Mouse (Mus musculus): Measurements from ENCODE around the gene BC048562. TPM values are rescaled to one million over a fixed set of nuclear protein-coding genes. Genes with fewer than 3 reads are reported as not detected.

The BC048562 gene
- polyA plus RNA-seq, 1 experiment from 2014 or later: not detected

DNA sequence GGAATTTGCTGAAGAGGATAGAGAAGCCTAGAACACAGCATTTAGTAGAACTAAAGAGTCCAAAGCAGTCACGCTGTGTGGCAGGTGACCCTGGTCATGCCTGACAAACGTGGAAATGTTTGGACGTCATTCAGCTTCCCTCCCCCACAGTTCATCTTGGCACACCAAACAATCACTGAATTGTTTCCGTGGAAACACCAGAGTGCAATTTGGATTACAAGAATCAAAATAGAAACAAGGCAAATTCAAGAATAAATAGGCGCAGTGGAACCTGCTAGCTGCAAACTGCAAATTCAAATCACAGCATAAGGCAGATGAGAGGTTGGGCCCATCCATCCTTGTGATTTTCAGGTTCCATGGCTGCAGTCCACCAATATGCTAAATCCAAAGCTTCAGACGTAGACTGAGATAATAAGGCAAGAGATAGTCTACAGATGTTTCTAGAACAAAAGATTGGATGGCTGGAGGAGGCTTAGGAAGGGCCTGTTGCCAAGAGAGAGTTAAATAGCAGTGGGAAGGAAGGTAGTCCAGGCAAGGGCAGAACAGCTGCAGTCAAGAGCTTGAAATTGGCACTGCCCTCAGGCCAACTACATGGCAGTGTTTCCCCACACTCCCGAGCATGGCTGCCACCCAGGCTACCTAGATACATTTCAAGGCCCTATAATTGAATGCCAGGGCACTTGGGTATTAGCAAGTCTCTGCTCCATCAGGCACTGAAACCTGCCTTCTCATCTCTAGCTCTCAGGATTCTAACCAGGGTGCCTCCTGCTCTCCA is 34.9 kb upstream of the BC048562 start:
- H3K4me2 ChIP-seq (ENCODE audit: low read depth, low read length): no peak overlapping the region
- H3K27me3 ChIP-seq (ENCODE audit: control insufficient read depth, insufficient read depth, low read length): no peaks in the 10 kb centered on the region
- H3K27ac ChIP-seq (replicated peaks; ENCODE audit: low read depth, low read length): no peak overlapping the region
- no peaks in the 10 kb centered on the region for H3K4me1 ChIP-seq (ENCODE audit: control insufficient read depth, insufficient read depth, low read length)
- H3K4me3 ChIP-seq (ENCODE audit: low read depth, low read length): no peak overlapping the region
- H3K9me3 ChIP-seq (replicated peaks; ENCODE audit: control insufficient read depth, low read length): no peaks in the 10 kb centered on the region
- 65% methylated on average over 7 of the region's 7 CpGs for WGBS
- ATAC-seq (replicated peaks; ENCODE audit: insufficient number of reproducible peaks, low FRiP score, low TSS enrichment, low read depth) (no peak), DNase-seq (ENCODE audit: low spot score) (no peak)
- H3K36me3 ChIP-seq (replicated peaks; ENCODE audit: control insufficient read depth, insufficient read depth, low read depth, low read length): no peaks in the 10 kb centered on the region
- no peak overlapping the region for H3K9ac ChIP-seq (replicated peaks; ENCODE audit: low read length)

DNA sequence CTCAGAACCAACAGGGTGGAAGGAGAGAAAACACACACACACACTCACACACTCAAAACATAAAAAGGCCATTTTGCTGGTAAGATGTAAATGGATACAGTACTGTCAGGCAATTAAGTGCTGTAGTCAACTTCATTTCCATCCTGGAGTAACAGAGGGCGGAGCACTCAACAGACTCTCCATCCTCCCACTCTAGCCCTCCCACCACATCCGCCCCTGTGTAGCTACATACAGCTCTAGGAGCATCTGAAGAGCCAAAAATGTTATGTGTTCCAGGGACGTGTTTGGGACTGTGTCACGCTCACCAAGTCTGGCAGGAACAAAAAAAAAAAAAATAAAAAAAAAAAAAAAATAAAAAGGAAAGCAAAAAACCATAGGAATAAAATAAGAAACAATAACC is 33.2 kb upstream of the BC048562 start:
- no peak for DNase-seq (ENCODE audit: low spot score)
- ATAC-seq (replicated peaks; ENCODE audit: insufficient number of reproducible peaks, low FRiP score, low TSS enrichment, low read depth): no peak
- no peaks in the 10 kb centered on the region for H3K27me3 ChIP-seq (ENCODE audit: control insufficient read depth, insufficient read depth, low read length)
- H3K9ac ChIP-seq (replicated peaks; ENCODE audit: low read length): no peak overlapping the region
- H3K9me3 ChIP-seq (replicated peaks; ENCODE audit: control insufficient read depth, low read length): no peaks in the 10 kb centered on the region
- no peaks in the 10 kb centered on the region for H3K36me3 ChIP-seq (replicated peaks; ENCODE audit: control insufficient read depth, insufficient read depth, low read depth, low read length)
- H3K4me1 ChIP-seq (ENCODE audit: control insufficient read depth, insufficient read depth, low read length): no peaks in the 10 kb centered on the region
- no peak overlapping the region for H3K27ac ChIP-seq (replicated peaks; ENCODE audit: low read depth, low read length)
- no peak overlapping the region for H3K4me3 ChIP-seq (ENCODE audit: low read depth, low read length)
- WGBS: 83% methylated on average over 4 of the region's 4 CpGs
- H3K4me2 ChIP-seq (ENCODE audit: low read depth, low read length): no peak overlapping the region

DNA sequence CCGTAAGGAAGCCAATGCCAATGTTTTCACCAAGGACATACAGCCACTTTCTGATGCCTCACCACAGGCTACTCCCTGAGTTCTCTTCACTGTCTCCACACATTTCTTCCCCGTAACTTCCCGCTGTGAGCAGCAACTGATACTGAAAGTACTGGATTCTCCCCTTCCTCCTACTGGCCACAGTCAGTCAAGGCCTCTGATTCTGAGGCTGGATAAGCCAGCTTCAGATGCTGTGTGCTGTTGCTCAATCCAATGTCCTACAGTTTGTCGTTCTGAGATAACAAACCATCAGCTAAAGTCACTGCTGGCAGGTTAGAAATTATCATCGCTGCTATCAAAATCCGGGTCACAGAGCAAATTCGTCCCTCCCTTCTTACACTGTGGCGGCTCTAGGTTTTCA is 31.8 kb upstream of the BC048562 start:
- 81% methylated on average over 8 of the region's 8 CpGs for WGBS
- no peaks in the 10 kb centered on the region for H3K36me3 ChIP-seq (replicated peaks; ENCODE audit: control insufficient read depth, insufficient read depth, low read depth, low read length)
- H3K4me1 ChIP-seq (ENCODE audit: control insufficient read depth, insufficient read depth, low read length): no peaks in the 10 kb centered on the region
- H3K9ac ChIP-seq (replicated peaks; ENCODE audit: low read length): no peak overlapping the region
- H3K9me3 ChIP-seq (replicated peaks; ENCODE audit: control insufficient read depth, low read length): no peaks in the 10 kb centered on the region
- no peak overlapping the region for H3K4me3 ChIP-seq (ENCODE audit: low read depth, low read length)
- H3K4me2 ChIP-seq (ENCODE audit: low read depth, low read length): no peak overlapping the region
- no peak overlapping the region for H3K27ac ChIP-seq (replicated peaks; ENCODE audit: low read depth, low read length)
- H3K27me3 ChIP-seq (ENCODE audit: control insufficient read depth, insufficient read depth, low read length): no peaks in the 10 kb centered on the region
- DNase-seq (ENCODE audit: low spot score) (no peak), ATAC-seq (replicated peaks; ENCODE audit: insufficient number of reproducible peaks, low FRiP score, low TSS enrichment, low read depth) (no peak)

DNA sequence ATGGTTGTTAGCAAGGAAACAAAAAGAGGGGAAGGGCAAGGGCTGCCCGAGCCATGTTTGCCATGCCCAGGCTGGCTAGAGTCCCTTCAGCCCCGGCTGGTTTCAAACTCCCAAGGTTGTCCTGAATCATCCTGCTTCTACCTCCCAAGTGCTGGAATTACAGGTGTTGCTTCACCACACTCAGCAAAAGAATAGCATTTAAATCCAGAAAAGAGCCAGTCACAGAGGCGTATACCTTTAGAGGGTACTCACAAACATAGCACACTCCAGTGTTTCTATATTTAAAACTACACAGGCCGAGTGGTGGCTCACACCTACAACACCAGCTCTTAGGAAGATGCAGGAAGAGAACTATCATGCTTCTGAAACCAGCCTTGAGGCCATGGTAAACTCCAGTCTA is 26.7 kb upstream of the BC048562 start:
- no peak overlapping the region for H3K9ac ChIP-seq (replicated peaks; ENCODE audit: low read length)
- no peaks in the 10 kb centered on the region for H3K27me3 ChIP-seq (ENCODE audit: control insufficient read depth, insufficient read depth, low read length)
- H3K27ac ChIP-seq (replicated peaks; ENCODE audit: low read depth, low read length): no peak overlapping the region
- 86% methylated on average over 4 of the region's 4 CpGs for WGBS
- H3K36me3 ChIP-seq (replicated peaks; ENCODE audit: control insufficient read depth, insufficient read depth, low read depth, low read length): no peaks in the 10 kb centered on the region
- no peak overlapping the region for H3K4me2 ChIP-seq (ENCODE audit: low read depth, low read length)
- no peaks in the 10 kb centered on the region for H3K9me3 ChIP-seq (replicated peaks; ENCODE audit: control insufficient read depth, low read length)
- no peak overlapping the region for H3K4me3 ChIP-seq (ENCODE audit: low read depth, low read length)
- no peaks in the 10 kb centered on the region for H3K4me1 ChIP-seq (ENCODE audit: control insufficient read depth, insufficient read depth, low read length)
- DNase-seq (ENCODE audit: low spot score) (no peak), ATAC-seq (replicated peaks; ENCODE audit: insufficient number of reproducible peaks, low FRiP score, low TSS enrichment, low read depth) (no peak)

DNA sequence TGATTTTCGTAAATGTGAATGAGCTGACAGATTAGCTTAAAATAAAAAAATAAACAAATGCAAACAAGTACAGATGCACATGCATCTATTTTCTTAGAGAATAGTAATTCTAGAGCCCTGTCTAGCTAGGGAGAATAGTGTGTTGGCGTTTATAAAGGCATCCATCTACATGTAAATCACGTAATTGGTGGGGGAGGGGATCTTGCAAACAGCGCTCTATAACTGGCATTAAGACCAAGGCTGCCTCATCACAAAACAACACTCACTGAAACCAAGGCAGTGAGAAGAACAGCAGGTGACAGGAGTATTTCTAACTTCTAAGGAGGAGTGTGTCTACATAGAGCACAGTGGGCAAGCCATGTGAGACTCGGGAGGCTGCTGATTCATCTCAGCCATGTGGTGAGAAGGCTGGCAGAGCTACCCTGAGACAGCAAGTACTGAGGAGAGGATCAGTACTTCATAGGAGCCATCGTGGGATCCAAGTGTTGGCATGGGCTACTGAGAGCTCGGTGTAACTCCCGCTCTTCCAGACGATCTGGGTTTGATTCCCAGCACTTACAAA is 24.8 kb upstream of the BC048562 start:
- Histone ChIP-seq H3K4me1 (ENCODE audit: control insufficient read depth, insufficient read depth, low read length) (no peaks in the 10 kb centered on the region), H3K36me3 (replicated peaks; ENCODE audit: control insufficient read depth, insufficient read depth, low read depth, low read length) (no peaks in the 10 kb centered on the region), H3K4me2 (ENCODE audit: low read depth, low read length) (no peak overlapping the region), H3K9me3 (replicated peaks; ENCODE audit: control insufficient read depth, low read length) (no peaks in the 10 kb centered on the region), H3K27ac (replicated peaks; ENCODE audit: low read depth, low read length) (no peak overlapping the region), H3K4me3 (ENCODE audit: low read depth, low read length) (no peak overlapping the region), H3K27me3 (ENCODE audit: control insufficient read depth, insufficient read depth, low read length) (no peaks in the 10 kb centered on the region), H3K9ac (replicated peaks; ENCODE audit: low read length) (no peak overlapping the region)
- 81% methylated on average over 9 of the region's 9 CpGs for WGBS
- ATAC-seq (replicated peaks; ENCODE audit: insufficient number of reproducible peaks, low FRiP score, low TSS enrichment, low read depth) (no peak), DNase-seq (ENCODE audit: low spot score) (no peak)

DNA sequence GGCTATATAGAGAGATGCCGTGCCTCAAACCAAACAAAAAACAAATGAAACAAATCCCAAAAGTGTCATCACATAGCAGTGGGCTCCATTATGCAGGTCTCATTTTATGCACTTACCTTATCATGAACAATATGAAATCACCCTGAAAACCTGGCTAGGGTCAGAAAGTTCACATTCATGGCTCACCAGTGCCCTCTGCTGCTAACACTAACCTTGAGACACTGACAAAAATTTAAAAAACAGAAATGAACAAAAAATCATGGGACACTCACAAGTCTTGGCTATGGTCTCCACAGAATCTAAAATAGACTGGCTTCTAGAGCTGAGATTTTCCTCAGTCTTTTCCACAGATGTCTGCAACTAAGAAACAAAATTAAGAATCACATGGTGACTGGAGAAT is 24.1 kb upstream of the BC048562 start:
- Histone ChIP-seq H3K27ac (replicated peaks; ENCODE audit: low read depth, low read length) (no peak overlapping the region), H3K9me3 (replicated peaks; ENCODE audit: control insufficient read depth, low read length) (no peaks in the 10 kb centered on the region), H3K4me1 (ENCODE audit: control insufficient read depth, insufficient read depth, low read length) (no peaks in the 10 kb centered on the region), H3K4me3 (ENCODE audit: low read depth, low read length) (no peak overlapping the region), H3K4me2 (ENCODE audit: low read depth, low read length) (no peak overlapping the region), H3K27me3 (ENCODE audit: control insufficient read depth, insufficient read depth, low read length) (no peaks in the 10 kb centered on the region), H3K9ac (replicated peaks; ENCODE audit: low read length) (no peak overlapping the region), H3K36me3 (replicated peaks; ENCODE audit: control insufficient read depth, insufficient read depth, low read depth, low read length) (no peaks in the 10 kb centered on the region)
- WGBS: 61% methylated on average over 1 of the region's 1 CpGs
- DNase-seq (ENCODE audit: low spot score) (peak; percentile 27), ATAC-seq (replicated peaks; ENCODE audit: insufficient number of reproducible peaks, low FRiP score, low TSS enrichment, low read depth) (no peak)

DNA sequence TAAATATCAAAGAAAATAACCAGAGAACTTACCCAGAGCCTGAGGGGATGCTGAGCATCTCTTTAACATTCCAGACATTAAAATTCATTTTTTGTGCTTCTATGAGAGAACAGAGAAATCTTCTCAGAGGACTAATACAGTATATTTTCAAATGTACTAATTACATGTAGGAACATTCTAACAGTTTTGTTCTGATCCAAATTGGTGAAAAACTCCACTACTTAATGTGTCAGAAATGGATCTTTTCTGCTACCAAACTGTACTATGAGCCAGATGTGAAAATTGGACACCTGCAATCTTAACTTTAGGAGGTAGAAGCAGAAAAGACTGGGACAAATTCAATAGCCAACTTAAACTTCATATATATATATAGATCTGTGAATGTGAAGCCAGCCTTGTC is 7.9 kb upstream of the BC048562 start, which contains the start of gene Ccdc36:
TSS of gene Ccdc36 (minus strand) at position 101 of the 400 bp plus-strand sequence.
- Histone ChIP-seq H3K27me3 (ENCODE audit: control insufficient read depth, insufficient read depth, low read length) (no peaks in the 10 kb centered on the region), H3K27ac (replicated peaks; ENCODE audit: low read depth, low read length) (no peak within 1 kb of the TSS), H3K36me3 (replicated peaks; ENCODE audit: control insufficient read depth, insufficient read depth, low read depth, low read length) (no peaks in the 10 kb centered on the region), H3K4me1 (ENCODE audit: control insufficient read depth, insufficient read depth, low read length) (no peaks in the 10 kb centered on the region), H3K4me2 (ENCODE audit: low read depth, low read length) (no peak within 1 kb of the TSS), H3K9ac (replicated peaks; ENCODE audit: low read length) (no peak within 1 kb of the TSS), H3K9me3 (replicated peaks; ENCODE audit: control insufficient read depth, low read length) (no peaks in the 10 kb centered on the region), H3K4me3 (ENCODE audit: low read depth, low read length) (no peak within 1 kb of the TSS)
- DNase-seq (ENCODE audit: low spot score): no peak
- no peak for ATAC-seq (replicated peaks; ENCODE audit: insufficient number of reproducible peaks, low FRiP score, low TSS enrichment, low read depth)

DNA sequence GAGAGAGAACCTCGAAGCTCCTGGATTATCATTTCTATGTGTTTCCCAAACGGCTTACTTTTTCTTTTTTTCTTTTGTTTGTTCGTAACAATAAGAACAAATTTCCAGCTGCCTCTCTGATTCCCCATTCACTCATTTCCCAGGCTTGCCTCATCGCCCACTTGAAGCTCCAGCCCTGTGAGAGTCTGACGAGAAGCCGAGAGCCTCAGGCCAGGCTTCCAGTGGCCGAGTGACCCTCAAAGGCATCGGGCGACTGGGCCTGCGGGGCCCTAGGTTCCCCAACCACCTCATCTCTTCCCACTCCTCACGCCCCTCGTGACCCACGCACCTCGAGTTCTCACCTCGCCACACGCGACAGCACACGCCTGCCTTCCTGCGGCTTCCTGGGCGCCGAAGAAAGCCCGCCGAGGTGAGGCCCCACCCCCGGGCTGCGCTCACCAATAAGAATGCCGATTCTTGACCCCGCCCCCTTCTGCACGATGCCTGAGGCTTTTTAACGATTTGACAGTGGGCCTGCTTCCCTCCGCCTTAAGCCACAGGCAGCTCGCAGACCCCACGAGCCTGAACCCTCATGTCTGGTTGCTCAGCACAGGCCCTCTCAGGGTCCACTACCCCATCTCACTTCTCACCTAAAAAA is 4.7 kb upstream of the BC048562 start:
- Histone ChIP-seq H3K9ac (replicated peaks; ENCODE audit: low read length) (no peak overlapping the region), H3K4me1 (ENCODE audit: control insufficient read depth, insufficient read depth, low read length) (no peaks in the 10 kb centered on the region), H3K9me3 (replicated peaks; ENCODE audit: control insufficient read depth, low read length) (no peaks in the 10 kb centered on the region), H3K27ac (replicated peaks; ENCODE audit: low read depth, low read length) (no peak overlapping the region), H3K4me2 (ENCODE audit: low read depth, low read length) (peak overlapping the region; percentile 32), H3K36me3 (replicated peaks; ENCODE audit: control insufficient read depth, insufficient read depth, low read depth, low read length) (no peaks in the 10 kb centered on the region), H3K4me3 (ENCODE audit: low read depth, low read length) (0 out of 2 replicates have a peak overlapping the region, but pooled peaks have one; percentile 8), H3K27me3 (ENCODE audit: control insufficient read depth, insufficient read depth, low read length) (no peaks in the 10 kb centered on the region)
- DNase-seq (ENCODE audit: low spot score) (peak; percentile 53), ATAC-seq (replicated peaks; ENCODE audit: insufficient number of reproducible peaks, low FRiP score, low TSS enrichment, low read depth) (no peak)
- 51% methylated on average over 32 of the region's 32 CpGs for WGBS
